Mouse (Mus musculus) stomach, postnatal 0 days (tissue): Measurements from ENCODE around the gene Gm40193. TPM values are rescaled to one million over a fixed set of nuclear protein-coding genes. Genes with fewer than 3 reads are reported as not detected.
A peak's percentile ranks its signal among the peaks of the same experiment; 100 is the strongest.

Experiments used
- ATAC-seq: fragments of 200-750 bp; cut with Nextera tagmentation; 2 replicates; pipeline ENCODE4 v1.8.0; 2017; ENCODE audit not compliant: low FRiP score, low TSS enrichment
- DNase-seq: peaks from one replicate; pipeline ENCODE4 v3.0.0-alpha.2; 2016; ENCODE audit warnings: low spot score
- H3K27ac ChIP-seq: fragments of 300-500 bp; sonication (generic); replicated peaks from 2 replicates; pipeline ENCODE4 v1.5.1; 2014; ENCODE audit warnings: mild to moderate bottlenecking, control low read depth
- H3K27me3 ChIP-seq: fragments of 300-500 bp; sonication (generic); 2 replicates; pipeline ENCODE4 v1.6.1; 2014; ENCODE audit warnings: low read length; ENCODE audit not compliant: control insufficient read depth, insufficient read depth
- H3K36me3 ChIP-seq: fragments of 300-500 bp; sonication (generic); 2 replicates; pipeline ENCODE4 v1.6.1; 2014; ENCODE audit warnings: low read length, mixed read lengths; ENCODE audit not compliant: control insufficient read depth, insufficient read depth
- H3K4me1 ChIP-seq: fragments of 300-500 bp; sonication (generic); replicated peaks from 2 replicates; pipeline ENCODE4 v1.6.1; 2014; ENCODE audit warnings: antibody characterized with exemption; ENCODE audit not compliant: control insufficient read depth, insufficient read depth
- H3K4me2 ChIP-seq: fragments of 300-500 bp; sonication (generic); replicated peaks from 2 replicates; pipeline ENCODE4 v1.6.1; 2014; ENCODE audit warnings: low read depth, mild to moderate bottlenecking, control low read depth, moderate library complexity
- H3K4me3 ChIP-seq: fragments of 300-500 bp; sonication (generic); 2 replicates; pipeline ENCODE4 v1.5.1; 2014; ENCODE audit warnings: low read depth, low read length, control low read depth
- H3K9ac ChIP-seq: fragments of 300-500 bp; sonication (generic); 2 replicates; pipeline ENCODE4 v1.6.1; 2014; ENCODE audit warnings: mild to moderate bottlenecking, low read length, control low read depth, mixed read lengths
- H3K9me3 ChIP-seq: fragments of 300-500 bp; sonication (generic); 2 replicates; pipeline ENCODE4 v1.6.1; 2016; ENCODE audit warnings: low read length; ENCODE audit not compliant: control insufficient read depth
- CTCF ChIP-seq: IDR thresholded peaks from 2 replicates; pipeline ENCODE4 v1.5.1; 2016; ENCODE audit warnings: antibody characterized with exemption, low read depth, mild to moderate bottlenecking, moderate library complexity
- EP300 ChIP-seq: optimal IDR thresholded peaks from 2 replicates; pipeline ENCODE3; 2016; ENCODE audit warnings: antibody characterized with exemption
- WGBS: fragments of 180-500 bp; shearing (Covaris S2); extraction: QIAGEN DNeasy Blood & Tissue Kit; methylation state at CpG from one replicate; pipeline ENCODE4 v1.1.7; 2014; 5-methylcytosine and 5-hydroxymethylcytosine counted together
- polyA plus RNA-seq: library from polyadenylated mRNA; unstranded; fragments of >200 nt; fragmentation: Nextera tagmentation; extraction: Ambion mirVana; gene quantifications from 2 replicates; pipeline ENCODE4 v1.2.1, GENCODE M21; 2015

Gene Gm40193
- polyA plus RNA-seq, 1 experiment from 2014 or later = not detected

GRCm38 (mm10) chr11:70557545-70557944, 24.8 kb upstream of the Gm40193 start:
- TF ChIP-seq EP300 = no peak
- peak; percentile 31 for TF ChIP-seq CTCF

GRCm38 (mm10) chr11:70553940-70554339, 21.2 kb upstream of the Gm40193 start:
- H3K4me2 ChIP-seq = no peak overlapping the region
- no peak overlapping the region for H3K4me3 ChIP-seq
- TF ChIP-seq CTCF (no peak), EP300 (no peak)
- no peak for ATAC-seq
- 41% methylated on average over 7 of the region's 7 CpGs for WGBS
- no peaks in the 10 kb centered on the region for H3K9me3 ChIP-seq
- H3K4me1 ChIP-seq = no peaks in the 10 kb centered on the region
- no peak for DNase-seq
- H3K27ac ChIP-seq = 0 out of 2 replicates have a peak overlapping the region, but pooled peaks have one; percentile 24
- H3K27me3 ChIP-seq = no peaks in the 10 kb centered on the region
- no peak overlapping the region for H3K9ac ChIP-seq
- peaks cover 13% of the 10 kb centered on the region; the same call in 1 of the 2 replicates for H3K36me3 ChIP-seq

More at GRCm38 (mm10) chr11:70557545-70557944, 24.8 kb upstream of the Gm40193 start:
- Histone ChIP-seq H3K9ac (no peak overlapping the region), H3K27me3 (no peaks in the 10 kb centered on the region), H3K36me3 (peaks cover 13% of the 10 kb centered on the region; the same call in 1 of the 2 replicates), H3K9me3 (no peaks in the 10 kb centered on the region), H3K27ac (no peak overlapping the region), H3K4me2 (no peak overlapping the region), H3K4me1 (no peaks in the 10 kb centered on the region), H3K4me3 (no peak overlapping the region)
- no peak for ATAC-seq
- no peak for DNase-seq
- WGBS = 89% methylated on average over 9 of the region's 9 CpGs

- 91% methylated on average over 8 of the region's 8 CpGs for WGBS
- Histone ChIP-seq H3K4me2 (no peak overlapping the region), H3K36me3 (peaks cover 16% of the 10 kb centered on the region; the same call in 1 of the 2 replicates), H3K4me1 (no peaks in the 10 kb centered on the region), H3K27ac (no peak overlapping the region; the same call in 1 of the 2 replicates), H3K9me3 (no peaks in the 10 kb centered on the region), H3K4me3 (no peak overlapping the region), H3K27me3 (no peaks in the 10 kb centered on the region), H3K9ac (no peak overlapping the region)
- ATAC-seq = no peak
- no peak for TF ChIP-seq EP300
- TF ChIP-seq CTCF = no peak
- DNase-seq = no peak
Measured at GRCm38 (mm10) chr11:70551526-70551925, 18.8 kb upstream of the Gm40193 start.

GRCm38 (mm10) chr11:70544496-70544895, 11.8 kb upstream of the Gm40193 start:
- Histone ChIP-seq H3K27me3 (no peaks in the 10 kb centered on the region), H3K27ac (no peak overlapping the region), H3K4me1 (0 out of 2 replicates have a peak, but pooled peaks cover 3% of the 10 kb centered on the region), H3K9ac (no peak overlapping the region), H3K4me2 (no peak overlapping the region), H3K9me3 (no peaks in the 10 kb centered on the region), H3K36me3 (0 out of 2 replicates have a peak, but pooled peaks cover 3% of the 10 kb centered on the region), H3K4me3 (no peak overlapping the region)
- no peak for TF ChIP-seq CTCF
- no peak for TF ChIP-seq EP300
- WGBS = 63% methylated on average over 7 of the region's 7 CpGs
- DNase-seq (no peak), ATAC-seq (no peak)

- Histone ChIP-seq H3K4me3 (peak overlapping the region; percentile 8; the same call in 1 of the 2 replicates), H3K27ac (0 out of 2 replicates have a peak overlapping the region, but pooled peaks have one; percentile 91), H3K9ac (peak overlapping the region; percentile 45; the same call in 1 of the 2 replicates), H3K36me3 (no peaks in the 10 kb centered on the region), H3K4me1 (0 out of 2 replicates have a peak, but pooled peaks cover 3% of the 10 kb centered on the region), H3K27me3 (no peaks in the 10 kb centered on the region), H3K9me3 (no peaks in the 10 kb centered on the region), H3K4me2 (peak overlapping the region; percentile 75)
- ATAC-seq (no peak), DNase-seq (no peak)
- WGBS = 66% methylated on average over 5 of the region's 5 CpGs
- TF ChIP-seq EP300 (no peak), CTCF (no peak)
Measured at GRCm38 (mm10) chr11:70541415-70541814, 8.7 kb upstream of the Gm40193 start.

GRCm38 (mm10) chr11:70540928-70541327, 8.2 kb upstream of the Gm40193 start:
- no peaks in the 10 kb centered on the region for H3K36me3 ChIP-seq
- no peaks in the 10 kb centered on the region for H3K27me3 ChIP-seq
- ATAC-seq (no peak), DNase-seq (no peak)
- H3K9ac ChIP-seq = peak overlapping the region; percentile 45
- H3K4me1 ChIP-seq = 0 out of 2 replicates have a peak, but pooled peaks cover 3% of the 10 kb centered on the region
- peak overlapping the region; percentile 91 for H3K27ac ChIP-seq
- peak overlapping the region; percentile 71 for H3K4me3 ChIP-seq
- H3K4me2 ChIP-seq = peak overlapping the region; percentile 75
- TF ChIP-seq CTCF (no peak), EP300 (no peak)
- WGBS = 86% methylated on average over 7 of the region's 7 CpGs
- no peaks in the 10 kb centered on the region for H3K9me3 ChIP-seq
